Mouse (Mus musculus) ES-Bruce4 (cell line): ENCODE data around the gene Cep41.

ENCODE experiments used
- CTCF ChIP-seq: IDR thresholded peaks from one replicate; pipeline ENCODE4 v1.8.1; 2011; ENCODE audit warnings: low read depth, low read length
- EP300 ChIP-seq: IDR thresholded peaks from 2 replicates; pipeline ENCODE4 v1.6.1; 2011; ENCODE audit warnings: low read depth, low read length; ENCODE audit not compliant: insufficient read depth
- POLR2A ChIP-seq: IDR thresholded peaks from one replicate; pipeline ENCODE4 v1.8.1; 2011; ENCODE audit warnings: low read length; ENCODE audit not compliant: insufficient read depth

- TF ChIP-seq CTCF = no peak
- TF ChIP-seq EP300 = no peak
- TF ChIP-seq POLR2A = no peak
Measured at GRCm38 (mm10) chr6:30695124-30695523, 1.6 kb upstream of the Cep41 start.
